Mouse (Mus musculus): Measurements from ENCODE around the gene Tm9sf1. TPM values are rescaled to one million over a fixed set of nuclear protein-coding genes. Genes with fewer than 3 reads are reported as not detected.

Gene Tm9sf1
- polyA plus RNA-seq, 1 experiment from 2014 or later, result 117 TPM

DNA sequence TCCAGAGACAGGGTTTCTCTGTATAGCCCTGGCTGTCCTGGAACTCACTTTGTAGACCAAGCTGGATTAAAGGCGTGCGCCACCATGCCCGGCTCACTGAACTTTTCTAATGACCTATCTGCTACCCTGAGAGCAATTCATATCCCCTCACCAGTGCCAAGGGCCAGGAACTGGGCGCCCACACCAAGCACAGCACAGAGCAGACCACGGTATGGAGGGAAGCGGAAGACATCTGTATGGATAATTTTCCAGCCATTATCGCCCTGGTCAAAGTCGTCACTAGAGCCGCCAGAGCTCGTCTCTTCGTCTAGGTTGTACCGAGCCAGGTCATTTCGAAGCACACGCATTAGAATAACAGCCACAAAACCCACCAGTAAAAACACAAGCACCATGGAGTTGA, 2.8 kb downstream of the Tm9sf1 start:
- H3K27ac ChIP-seq (ENCODE audit: low read depth, low read length), result no peak overlapping the region
- ATAC-seq (ENCODE audit: low FRiP score, low TSS enrichment), result no peak
- WGBS, result 96% methylated on average over 14 of the region's 14 CpGs
- no peak overlapping the region for H3K4me3 ChIP-seq (ENCODE audit: low read length)
- no peak overlapping the region for H3K9ac ChIP-seq (ENCODE audit: low read depth, low read length)
- peaks cover 55% of the 10 kb centered on the region for H3K36me3 ChIP-seq (ENCODE audit: control insufficient read depth, insufficient read depth, low read length)
- H3K4me1 ChIP-seq (ENCODE audit: control insufficient read depth, insufficient read depth, low read length), result peaks cover 22% of the 10 kb centered on the region
- no peaks in the 10 kb centered on the region for H3K27me3 ChIP-seq (ENCODE audit: control insufficient read depth, insufficient read depth, low read length)
- no peak overlapping the region for H3K4me2 ChIP-seq (replicated peaks; ENCODE audit: low read depth, low read length)
- H3K9me3 ChIP-seq (ENCODE audit: control insufficient read depth, low read length), result no peaks in the 10 kb centered on the region

DNA sequence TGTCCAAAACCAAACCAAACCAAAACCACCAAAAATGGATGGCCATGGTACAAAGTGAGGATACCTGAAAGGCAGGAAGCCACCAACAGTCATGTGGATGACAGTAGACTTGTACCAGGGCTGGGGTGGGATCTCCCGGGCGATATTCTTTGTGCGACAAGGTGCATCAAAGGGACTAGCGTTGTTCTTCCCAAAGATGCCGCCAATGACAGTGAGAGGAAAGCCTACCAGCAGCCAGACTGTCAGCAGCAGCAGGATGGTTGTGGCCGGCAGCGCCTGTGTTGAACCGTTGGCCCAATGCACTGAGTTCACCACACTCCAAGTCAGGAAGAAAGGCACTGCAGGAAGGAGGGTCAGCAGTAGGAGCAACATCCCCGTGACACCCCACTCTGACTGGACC, 5.8 kb downstream of the Tm9sf1 start, which contains the start of gene Gm49378:
Gm49378 (minus strand) TSS at position 101 of the 400 bp plus-strand sequence.
- H3K27me3 ChIP-seq (ENCODE audit: control insufficient read depth, insufficient read depth, low read length), result no peaks in the 10 kb centered on the region
- H3K4me1 ChIP-seq (ENCODE audit: control insufficient read depth, insufficient read depth, low read length), result peaks cover 16% of the 10 kb centered on the region
- H3K9me3 ChIP-seq (ENCODE audit: control insufficient read depth, low read length), result no peaks in the 10 kb centered on the region
- no peak within 1 kb of the TSS for H3K4me3 ChIP-seq (ENCODE audit: low read length)
- H3K4me2 ChIP-seq (replicated peaks; ENCODE audit: low read depth, low read length), result no peak within 1 kb of the TSS
- peaks cover 70% of the 10 kb centered on the region for H3K36me3 ChIP-seq (ENCODE audit: control insufficient read depth, insufficient read depth, low read length)
- no peak within 1 kb of the TSS for H3K9ac ChIP-seq (ENCODE audit: low read depth, low read length)
- no peak within 1 kb of the TSS for H3K27ac ChIP-seq (ENCODE audit: low read depth, low read length)
- ATAC-seq (ENCODE audit: low FRiP score, low TSS enrichment), result no peak
- WGBS, result 93% methylated on average over 9 of the region's 9 CpGs

DNA sequence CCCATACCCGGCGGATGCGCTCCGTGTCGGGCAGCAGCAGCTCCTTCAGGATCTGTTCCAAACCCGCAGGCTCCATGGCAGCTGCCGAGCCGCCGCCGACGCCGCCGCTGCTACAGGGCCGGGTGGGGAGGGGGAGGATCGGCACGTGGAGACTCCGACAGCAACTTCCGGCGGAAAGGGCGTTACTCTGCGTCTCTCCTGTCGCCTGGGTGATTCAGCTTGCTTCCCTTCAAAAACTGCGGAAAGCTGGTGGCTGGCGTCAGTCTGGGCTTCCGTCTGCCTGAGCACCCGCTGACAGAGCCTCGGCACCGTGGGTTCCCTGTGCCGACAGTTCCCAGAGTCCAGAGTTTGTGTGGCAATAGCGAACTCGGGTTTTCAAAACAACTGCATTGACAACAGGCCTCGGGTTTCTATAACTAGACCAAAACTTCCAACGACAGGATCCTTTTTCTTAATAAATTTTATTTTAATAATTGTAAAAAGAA, 8.0 kb downstream of the Tm9sf1 start, which contains the start of gene Ipo4:
Ipo4 (minus strand) TSS at position 435 of the 485 bp plus-strand sequence.
- Histone ChIP-seq H3K4me3 (ENCODE audit: low read length) (peak within 1 kb of the TSS; percentile 80), H3K9ac (ENCODE audit: low read depth, low read length) (peak within 1 kb of the TSS; percentile 75), H3K4me2 (replicated peaks; ENCODE audit: low read depth, low read length) (peak within 1 kb of the TSS; percentile 93), H3K27ac (ENCODE audit: low read depth, low read length) (peak within 1 kb of the TSS; percentile 69; the same call in 1 of the 2 replicates), H3K4me1 (ENCODE audit: control insufficient read depth, insufficient read depth, low read length) (peaks cover 12% of the 10 kb centered on the region), H3K36me3 (ENCODE audit: control insufficient read depth, insufficient read depth, low read length) (peaks cover 82% of the 10 kb centered on the region), H3K27me3 (ENCODE audit: control insufficient read depth, insufficient read depth, low read length) (no peaks in the 10 kb centered on the region), H3K9me3 (ENCODE audit: control insufficient read depth, low read length) (no peaks in the 10 kb centered on the region)
- peak; percentile 88 for ATAC-seq (ENCODE audit: low FRiP score, low TSS enrichment)
- WGBS, result 2% methylated on average over 33 of the region's 33 CpGs

DNA sequence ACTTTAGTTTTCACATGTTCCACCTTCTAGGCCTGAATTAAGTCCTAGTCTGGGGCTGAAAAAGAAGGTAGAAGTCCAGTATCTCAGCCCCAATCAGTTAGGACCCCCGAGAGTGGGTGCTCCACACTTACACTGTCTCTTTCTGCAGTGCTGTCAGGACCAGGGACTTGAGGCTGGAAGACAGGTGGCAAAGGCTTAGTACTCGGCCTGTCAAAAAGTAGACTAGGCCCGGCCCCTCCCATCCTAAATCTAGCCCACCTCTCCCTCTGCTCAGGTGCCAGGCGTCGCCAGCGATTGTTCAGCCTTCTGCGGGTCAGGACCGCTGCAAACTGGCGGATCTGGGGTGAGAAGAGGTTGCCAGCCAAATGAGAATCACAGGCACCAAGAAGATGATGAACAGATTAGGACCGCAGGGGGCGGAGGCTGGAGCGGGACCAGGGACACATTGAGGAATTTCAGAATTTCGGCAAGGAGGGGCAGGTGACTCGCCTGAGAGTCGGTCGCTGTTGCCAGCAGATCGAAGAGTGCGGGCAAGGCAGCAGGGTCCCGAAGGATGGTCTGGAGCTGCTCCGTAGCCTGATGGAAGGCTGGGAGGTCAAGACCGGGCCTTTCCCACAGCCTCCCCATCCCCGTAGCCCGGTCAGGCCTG, 8.6 kb downstream of the Tm9sf1 start:
- Histone ChIP-seq H3K4me1 (ENCODE audit: control insufficient read depth, insufficient read depth, low read length) (peaks cover 12% of the 10 kb centered on the region), H3K9ac (ENCODE audit: low read depth, low read length) (peak overlapping the region; percentile 75), H3K27ac (ENCODE audit: low read depth, low read length) (peak overlapping the region; percentile 69; the same call in 1 of the 2 replicates), H3K36me3 (ENCODE audit: control insufficient read depth, insufficient read depth, low read length) (peaks cover 82% of the 10 kb centered on the region), H3K27me3 (ENCODE audit: control insufficient read depth, insufficient read depth, low read length) (no peaks in the 10 kb centered on the region), H3K9me3 (ENCODE audit: control insufficient read depth, low read length) (no peaks in the 10 kb centered on the region), H3K4me3 (ENCODE audit: low read length) (peak overlapping the region; percentile 80), H3K4me2 (replicated peaks; ENCODE audit: low read depth, low read length) (peak overlapping the region; percentile 93)
- ATAC-seq (ENCODE audit: low FRiP score, low TSS enrichment), result peak; percentile 74
- WGBS, result 3% methylated on average over 22 of the region's 23 CpGs

DNA sequence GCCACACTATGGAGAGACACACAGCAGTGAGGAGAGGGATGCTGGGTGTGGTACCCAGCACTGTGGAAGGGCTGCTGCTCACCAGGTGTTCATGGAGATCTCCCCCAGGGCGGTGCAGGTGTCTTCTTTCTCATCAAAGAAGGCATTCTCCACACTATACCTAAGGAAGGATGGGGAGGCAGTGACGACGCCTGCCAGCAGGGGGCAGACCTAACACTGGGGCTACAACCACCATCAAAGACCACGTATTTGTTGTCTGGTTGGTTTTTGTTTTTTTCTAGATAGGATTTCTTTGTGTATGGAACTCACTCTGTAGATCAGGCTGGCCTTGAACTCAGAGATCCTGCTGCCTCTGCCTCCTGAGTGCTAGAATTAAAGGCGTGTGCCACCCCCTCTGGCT, 14.3 kb downstream of the Tm9sf1 start:
- no peak overlapping the region for H3K4me3 ChIP-seq (ENCODE audit: low read length)
- peaks cover 99% of the 10 kb centered on the region for H3K36me3 ChIP-seq (ENCODE audit: control insufficient read depth, insufficient read depth, low read length)
- no peaks in the 10 kb centered on the region for H3K9me3 ChIP-seq (ENCODE audit: control insufficient read depth, low read length)
- no peak for ATAC-seq (ENCODE audit: low FRiP score, low TSS enrichment)
- H3K4me2 ChIP-seq (replicated peaks; ENCODE audit: low read depth, low read length), result no peak overlapping the region
- H3K27ac ChIP-seq (ENCODE audit: low read depth, low read length), result no peak overlapping the region
- H3K4me1 ChIP-seq (ENCODE audit: control insufficient read depth, insufficient read depth, low read length), result no peaks in the 10 kb centered on the region; the same call in 1 of the 2 replicates
- WGBS, result 66% methylated on average over 5 of the region's 5 CpGs
- H3K27me3 ChIP-seq (ENCODE audit: control insufficient read depth, insufficient read depth, low read length), result no peaks in the 10 kb centered on the region
- H3K9ac ChIP-seq (ENCODE audit: low read depth, low read length), result no peak overlapping the region

DNA sequence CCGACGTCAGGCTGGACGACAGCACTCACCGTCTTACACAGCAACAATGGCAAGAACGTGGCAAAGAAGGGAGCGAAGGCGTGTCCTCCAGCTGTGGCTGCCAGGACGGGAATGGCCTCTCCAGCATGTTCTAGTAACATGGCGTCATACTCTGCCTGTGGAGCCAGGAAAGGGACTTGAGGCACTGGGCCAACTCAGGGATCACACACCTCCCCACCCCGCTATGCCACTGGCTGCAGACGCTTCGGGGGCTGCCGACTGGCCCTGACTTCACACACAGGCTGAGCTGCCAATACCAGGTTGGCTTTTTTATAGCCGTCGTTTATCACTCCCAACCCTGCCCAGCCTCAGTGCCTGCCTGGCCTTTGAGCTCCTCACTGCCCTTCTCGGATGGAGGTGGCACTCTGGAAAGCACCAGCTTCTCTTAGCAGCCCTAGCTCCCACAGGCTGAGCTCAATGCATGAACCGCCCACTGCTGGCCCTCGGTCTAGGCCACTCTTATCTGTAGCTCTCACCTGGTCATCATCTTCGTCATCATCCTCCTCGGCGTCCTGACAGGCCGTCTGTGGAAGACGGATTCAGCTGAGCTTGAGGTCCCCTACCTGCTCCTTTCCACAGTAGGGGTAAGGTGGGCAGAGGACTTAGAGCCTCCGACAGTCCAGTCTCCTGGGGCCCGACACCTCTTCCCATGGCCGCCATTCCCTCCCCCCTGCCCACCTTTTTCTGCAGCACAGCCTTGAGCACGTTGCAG, 15.4 kb downstream of the Tm9sf1 start:
- Histone ChIP-seq H3K4me2 (replicated peaks; ENCODE audit: low read depth, low read length) (no peak overlapping the region), H3K4me1 (ENCODE audit: control insufficient read depth, insufficient read depth, low read length) (no peaks in the 10 kb centered on the region), H3K9ac (ENCODE audit: low read depth, low read length) (no peak overlapping the region), H3K27me3 (ENCODE audit: control insufficient read depth, insufficient read depth, low read length) (no peaks in the 10 kb centered on the region), H3K36me3 (ENCODE audit: control insufficient read depth, insufficient read depth, low read length) (peaks cover 95% of the 10 kb centered on the region), H3K4me3 (ENCODE audit: low read length) (no peak overlapping the region), H3K9me3 (ENCODE audit: control insufficient read depth, low read length) (no peaks in the 10 kb centered on the region), H3K27ac (ENCODE audit: low read depth, low read length) (no peak overlapping the region)
- ATAC-seq (ENCODE audit: low FRiP score, low TSS enrichment), result no peak
- 77% methylated on average over 27 of the region's 27 CpGs for WGBS

DNA sequence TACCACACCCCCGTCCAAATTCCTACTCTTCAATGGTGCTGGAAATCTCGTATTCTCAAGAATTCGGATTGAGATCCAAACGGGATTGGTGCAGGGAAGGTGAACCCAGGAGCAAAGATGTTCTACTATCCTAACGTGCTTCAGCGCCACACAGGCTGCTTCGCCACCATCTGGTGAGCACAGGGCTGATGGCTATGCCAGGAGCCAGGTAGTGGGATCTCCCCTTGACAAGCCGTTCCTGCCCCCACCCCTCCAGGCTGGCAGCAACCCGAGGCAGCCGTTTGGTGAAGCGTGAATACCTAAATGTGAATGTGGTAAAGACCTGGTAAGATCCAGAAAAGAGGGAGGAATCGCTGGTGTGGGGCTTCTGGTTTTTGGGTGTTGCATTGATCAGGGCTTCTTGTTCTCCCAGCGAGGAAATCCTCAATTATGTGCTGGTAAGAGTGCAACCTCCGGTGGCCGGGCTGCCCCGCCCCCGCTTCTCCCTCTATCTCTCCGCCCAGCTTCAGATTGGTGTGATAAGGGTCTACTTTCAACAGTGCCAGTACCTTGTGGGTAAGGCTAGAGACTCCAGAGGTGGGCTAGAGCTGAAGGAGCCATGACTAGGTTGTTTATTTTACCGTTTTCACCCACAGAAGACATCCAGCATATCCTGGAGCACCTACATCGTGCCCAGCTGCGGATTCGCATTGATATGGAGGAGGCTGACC, 25.0 kb downstream of the Tm9sf1 start:
- Histone ChIP-seq H3K4me1 (ENCODE audit: control insufficient read depth, insufficient read depth, low read length) (no peaks in the 10 kb centered on the region), H3K4me3 (ENCODE audit: low read length) (peak overlapping the region; percentile 37), H3K36me3 (ENCODE audit: control insufficient read depth, insufficient read depth, low read length) (no peaks in the 10 kb centered on the region), H3K27ac (ENCODE audit: low read depth, low read length) (no peak overlapping the region), H3K9ac (ENCODE audit: low read depth, low read length) (peak overlapping the region; percentile 44; the same call in 1 of the 2 replicates), H3K4me2 (replicated peaks; ENCODE audit: low read depth, low read length) (peak overlapping the region; percentile 48), H3K9me3 (ENCODE audit: control insufficient read depth, low read length) (no peaks in the 10 kb centered on the region), H3K27me3 (ENCODE audit: control insufficient read depth, insufficient read depth, low read length) (no peaks in the 10 kb centered on the region)
- ATAC-seq (ENCODE audit: low FRiP score, low TSS enrichment), result 0 out of 2 replicates have a peak, but pooled peaks have one; percentile 20
- WGBS, result 48% methylated on average over 22 of the region's 22 CpGs

DNA sequence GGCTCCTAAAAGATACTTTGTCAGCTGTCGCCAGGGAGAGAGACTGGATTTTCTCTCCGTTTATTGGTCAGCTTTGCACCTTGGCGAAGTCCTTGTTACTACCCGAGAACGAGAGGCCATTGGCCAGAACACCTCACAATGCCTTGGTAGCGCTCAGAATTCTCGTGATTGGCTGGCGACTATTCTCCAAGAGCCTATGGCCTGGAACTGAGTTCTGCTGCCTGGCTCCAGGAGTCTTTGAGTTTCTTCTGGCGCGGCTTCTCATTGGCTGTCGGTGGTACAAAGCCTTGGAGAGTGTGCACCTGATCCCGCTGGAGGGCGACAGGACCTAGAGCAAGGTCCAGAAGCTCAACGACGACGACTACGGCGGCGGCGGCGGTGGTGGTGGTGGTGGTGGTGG, 25.8 kb downstream of the Tm9sf1 start, which contains the start of gene Rec8:
Rec8 (plus strand) TSS at position 216 of the 400 bp plus-strand sequence.
- H3K9ac ChIP-seq (ENCODE audit: low read depth, low read length), result peak within 1 kb of the TSS; percentile 44; the same call in 1 of the 2 replicates
- peak; percentile 88 for ATAC-seq (ENCODE audit: low FRiP score, low TSS enrichment)
- H3K4me1 ChIP-seq (ENCODE audit: control insufficient read depth, insufficient read depth, low read length), result no peaks in the 10 kb centered on the region
- 18% methylated on average over 21 of the region's 21 CpGs for WGBS
- H3K4me3 ChIP-seq (ENCODE audit: low read length), result peak within 1 kb of the TSS; percentile 37
- H3K27ac ChIP-seq (ENCODE audit: low read depth, low read length), result no peak within 1 kb of the TSS
- no peaks in the 10 kb centered on the region for H3K36me3 ChIP-seq (ENCODE audit: control insufficient read depth, insufficient read depth, low read length)
- no peaks in the 10 kb centered on the region for H3K27me3 ChIP-seq (ENCODE audit: control insufficient read depth, insufficient read depth, low read length)
- peak within 1 kb of the TSS; percentile 48 for H3K4me2 ChIP-seq (replicated peaks; ENCODE audit: low read depth, low read length)
- no peaks in the 10 kb centered on the region for H3K9me3 ChIP-seq (ENCODE audit: control insufficient read depth, low read length)
